ENCODE assay signal across 7 mouse cellular contexts in genomic region chr13:17805614-17805975, GRCm38 (mm10). TPM values are rescaled to one million over a fixed set of nuclear protein-coding genes. Genes with fewer than 3 reads are reported as not detected.
DNase-seq lines count a peak whose midpoint lies in the region; ATAC-seq and TF ChIP-seq lines count a peak whose summit lies in the region.

No protein-coding gene starts in this region.

- H3K9ac ChIP-seq in neural tube, embryonic 11.5 days (ENCODE audit: low read length) = peak overlapping the region; percentile 94
- peak overlapping the region; percentile 92 for H3K9ac ChIP-seq in forebrain, embryonic 11.5 days (ENCODE audit: low read length)
- H3K9ac ChIP-seq in limb, embryonic 14.5 days (ENCODE audit: low read depth, low read length, severe bottlenecking) = peak overlapping the region; percentile 72
- peak overlapping the region; percentile 80 for H3K9ac ChIP-seq in stomach, embryonic 16.5 days (ENCODE audit: low read length)

- H3K27ac ChIP-seq in neural tube, embryonic 11.5 days (ENCODE audit: low read depth, low read length) = peak overlapping the region; percentile 81
- peak overlapping the region; percentile 75; the same call in 1 of the 2 replicates for H3K27ac ChIP-seq in forebrain, embryonic 11.5 days (ENCODE audit: low read depth, low read length)
- peak overlapping the region; percentile 96 for H3K27ac ChIP-seq in limb, embryonic 14.5 days (replicated peaks; ENCODE audit: low read depth, low read length)
- H3K27ac ChIP-seq in stomach, embryonic 16.5 days (ENCODE audit: low read length) = peak overlapping the region; percentile 96

- no peaks in the 10 kb centered on the region for H3K27me3 ChIP-seq in neural tube, embryonic 11.5 days (ENCODE audit: control insufficient read depth, insufficient read depth, low read length)
- no peaks in the 10 kb centered on the region for H3K27me3 ChIP-seq in forebrain, embryonic 11.5 days (ENCODE audit: control insufficient read depth, insufficient read depth, low read length)
- no peaks in the 10 kb centered on the region for H3K27me3 ChIP-seq in limb, embryonic 14.5 days (ENCODE audit: control insufficient read depth, insufficient read depth, low read length)
- H3K27me3 ChIP-seq in stomach, embryonic 16.5 days (ENCODE audit: control insufficient read depth, insufficient read depth, low read length) = no peaks in the 10 kb centered on the region

- no peaks in the 10 kb centered on the region for H3K36me3 ChIP-seq in neural tube, embryonic 11.5 days (ENCODE audit: control insufficient read depth, insufficient read depth, low read length)
- peaks cover under 1% of the 10 kb centered on the region; the same call in 1 of the 2 replicates for H3K36me3 ChIP-seq in forebrain, embryonic 11.5 days (ENCODE audit: control insufficient read depth, insufficient read depth, low read length)
- peaks cover 3% of the 10 kb centered on the region; the same call in 1 of the 2 replicates for H3K36me3 ChIP-seq in limb, embryonic 14.5 days (ENCODE audit: control insufficient read depth, insufficient read depth, low read length)
- no peaks in the 10 kb centered on the region; the same call in 1 of the 2 replicates for H3K36me3 ChIP-seq in stomach, embryonic 16.5 days (ENCODE audit: control insufficient read depth, insufficient read depth, low read length)

- no peaks in the 10 kb centered on the region for H3K9me3 ChIP-seq in neural tube, embryonic 11.5 days (ENCODE audit: control insufficient read depth, low read length)
- H3K9me3 ChIP-seq in forebrain, embryonic 11.5 days (ENCODE audit: control insufficient read depth, low read length) = no peaks in the 10 kb centered on the region
- no peaks in the 10 kb centered on the region for H3K9me3 ChIP-seq in limb, embryonic 14.5 days (ENCODE audit: control insufficient read depth, low read length)
- H3K9me3 ChIP-seq in stomach, embryonic 16.5 days (replicated peaks; ENCODE audit: control insufficient read depth, low read length) = no peaks in the 10 kb centered on the region

- TF ChIP-seq POLR2A in limb, embryonic 14.5 days (IDR thresholded peaks at IDR 0.05; ENCODE audit: borderline replicate concordance, extremely low read depth, insufficient read depth, insufficient read length) = no peak

- WGBS in neural tube, embryonic 11.5 days = under 1% methylated on average over 14 of the region's 14 CpGs
- WGBS in forebrain, embryonic 11.5 days = under 1% methylated on average over 14 of the region's 14 CpGs
- 0% methylated on average over 14 of the region's 14 CpGs for WGBS in limb, embryonic 14.5 days
- WGBS in stomach, embryonic 16.5 days = under 1% methylated on average over 14 of the region's 14 CpGs

- peaks cover 4% of the 10 kb centered on the region for H3K4me1 ChIP-seq in neural tube, embryonic 11.5 days (ENCODE audit: control insufficient read depth, insufficient read depth, low read length)
- H3K4me1 ChIP-seq in forebrain, embryonic 11.5 days (replicated peaks; ENCODE audit: control insufficient read depth, insufficient read depth, low read length) = peaks cover 3% of the 10 kb centered on the region; the same call in 1 of the 2 replicates
- peaks cover 2% of the 10 kb centered on the region; the same call in 1 of the 2 replicates for H3K4me1 ChIP-seq in limb, embryonic 14.5 days (ENCODE audit: control insufficient read depth, insufficient read depth, low read length)
- H3K4me1 ChIP-seq in stomach, embryonic 16.5 days (ENCODE audit: control insufficient read depth, insufficient read depth, low read length) = peaks cover 8% of the 10 kb centered on the region

- H3K4me2 ChIP-seq in neural tube, embryonic 11.5 days (ENCODE audit: low read depth) = peak overlapping the region; percentile 54
- H3K4me2 ChIP-seq in forebrain, embryonic 11.5 days (ENCODE audit: low read depth, low read length, severe bottlenecking) = peak overlapping the region; percentile 57; the same call in 1 of the 2 replicates
- H3K4me2 ChIP-seq in limb, embryonic 14.5 days (replicated peaks; ENCODE audit: low read depth, low read length, severe bottlenecking) = peak overlapping the region; percentile 60
- peak overlapping the region; percentile 73 for H3K4me2 ChIP-seq in stomach, embryonic 16.5 days (ENCODE audit: low read depth, low read length)

- peak; percentile 2; the same call in 1 of the 2 replicates for ATAC-seq in neural tube, embryonic 11.5 days (ENCODE audit: insufficient read depth, low FRiP score, low TSS enrichment)
- ATAC-seq in forebrain, embryonic 11.5 days (replicated peaks; ENCODE audit: low FRiP score) = no peak
- no peak for ATAC-seq in limb, embryonic 14.5 days (ENCODE audit: low FRiP score, low read depth)
- ATAC-seq in stomach, embryonic 16.5 days (ENCODE audit: insufficient read depth, low FRiP score) = no peak

- no peak for DNase-seq in neural tube, embryonic 11.5 days (ENCODE audit: low spot score)
- DNase-seq in neural tube, embryonic 10.5 days (ENCODE audit: extremely low spot score, low spot score) = no peak
- no peak for DNase-seq in forebrain, embryonic 11.5 days (ENCODE audit: low spot score)
- no peak for DNase-seq in limb, embryonic 14.5 days (ENCODE audit: low spot score)
- no peak for DNase-seq in embryo, embryonic 11 days
- no peak for DNase-seq in right cerebral cortex, adult 18-20 months

- peak overlapping the region; percentile 99 for H3K4me3 ChIP-seq in neural tube, embryonic 11.5 days (ENCODE audit: low read depth, low read length)
- peak overlapping the region; percentile 97 for H3K4me3 ChIP-seq in forebrain, embryonic 11.5 days (ENCODE audit: low read depth, low read length)
- H3K4me3 ChIP-seq in limb, embryonic 14.5 days (replicated peaks; ENCODE audit: low read length) = peak overlapping the region; percentile 98
- H3K4me3 ChIP-seq in stomach, embryonic 16.5 days (replicated peaks; ENCODE audit: low read length) = peak overlapping the region; percentile 99

RNA-seq across cellular contexts. Expression of gene Cdk13, which starts 0.7 kb away (rescaled TPM):
- 18.8 and 20.9 TPM in 2 replicates for polyA plus RNA-seq in neural tube, embryonic 11.5 days (2014; fragmentation: Nextera tagmentation; extraction: Ambion mirVana)
- 19.0 and 20.6 TPM in 2 replicates for polyA plus RNA-seq in forebrain, embryonic 11.5 days (2014; fragmentation: Nextera tagmentation; extraction: Ambion mirVana)
- polyA plus RNA-seq in limb, embryonic 14.5 days (2012; rRNA removed) = 35.3 and 40.1 TPM in 2 replicates
- polyA plus RNA-seq in limb, embryonic 14.5 days (2014; fragmentation: Nextera tagmentation; extraction: Ambion mirVana) = 22.1 and 22.6 TPM in 2 replicates
- 9.8 and 12.9 TPM in 2 replicates for polyA plus RNA-seq in stomach, embryonic 16.5 days (2015; fragmentation: Nextera tagmentation; extraction: Ambion mirVana)
